ENCODE assay signal across 9 mouse cellular contexts in the genomic region with DNA sequence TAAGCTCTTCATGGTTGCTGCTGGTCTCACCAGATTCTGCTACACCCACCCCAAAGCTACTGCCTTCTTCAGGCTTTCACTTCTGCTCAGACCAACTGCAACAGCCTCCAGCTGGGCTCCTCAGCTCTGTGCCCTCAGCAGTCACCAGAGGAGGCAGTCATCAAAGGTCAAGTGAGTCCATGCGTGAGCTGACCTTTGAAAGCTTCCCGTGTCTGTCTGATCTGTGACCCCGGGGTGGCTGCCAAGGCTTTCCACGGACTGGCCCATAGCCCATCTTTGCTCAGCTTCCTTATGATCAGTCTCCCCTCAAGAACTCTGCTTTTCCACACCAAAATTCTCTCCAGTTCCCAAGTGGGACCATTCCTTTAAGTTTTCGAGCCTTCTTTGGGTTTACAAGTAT. TPM values are rescaled to one million over a fixed set of nuclear protein-coding genes. Genes with fewer than 3 reads are reported as not detected.
DNase-seq lines count a peak whose midpoint lies in the region.
"Had no signal": no experiment of that assay in that cellular context is flagged by ENCODE, and none has a peak within 500 bp of the region (broad histone marks: within the 10 kb centered on the region; RNA-seq: fewer than 3 reads in every experiment).

No protein-coding gene starts in this region.

- peak; percentile 92 for DNase-seq in heart, adult 11 months
- DNase-seq in heart, adult 8-10 months (ENCODE audit: low spot score), result no peak
- DNase-seq in spleen, postnatal 36 days (ENCODE audit: low spot score in 2 of 2), result peak; percentile 24 to 27
- no peak for DNase-seq in spleen, adult 12 weeks (ENCODE audit: low spot score)
- DNase-seq in kidney, postnatal 14 days, result peak; percentile 70
- DNase-seq in yolk sac, embryonic 10.5 days (ENCODE audit: low spot score), result peak; percentile 55
- DNase-seq in cerebellum, adult 8-10 months, result no peak
- no peak for DNase-seq in right cerebral cortex, adult 18-20 months

RNA-seq across cellular contexts. Expression of a gene that starts 13.9 kb away (rescaled TPM):
- not detected for total RNA-seq in heart, adult 8-10 months (2022)
- total RNA-seq: layer of hippocampus, adult 8-10 months had no signal

RNA-seq across cellular contexts. Expression of a gene that starts 37.5 kb away (rescaled TPM):
- 1 to 10 TPM; 4.4 to 9.5 (median 6.3) TPM for total RNA-seq in heart, adult 8-10 months (2022)

RNA-seq across cellular contexts. Expression of a gene that starts 41.3 kb away (rescaled TPM):
- 10 to 100 TPM; 31.0 to 45.6 (median 36.2) TPM for total RNA-seq in heart, adult 8-10 months (2022)

Comparison
In these comparisons a context has a peak if more than half of its experiments do, and no peak if none do; other contexts are left out.
1. DNase-seq: peak in heart, adult 11 months (single experiment), spleen, postnatal 36 days (2 of 2), kidney, postnatal 14 days (single experiment) and yolk sac, embryonic 10.5 days (single experiment); none in heart, adult 8-10 months (single experiment), spleen, adult 12 weeks (single experiment), cerebellum, adult 8-10 months (single experiment) and right cerebral cortex, adult 18-20 months (single experiment).